Mouse (Mus musculus): ENCODE results near the gene Zmynd8.

Zmynd8 gene

DNA sequence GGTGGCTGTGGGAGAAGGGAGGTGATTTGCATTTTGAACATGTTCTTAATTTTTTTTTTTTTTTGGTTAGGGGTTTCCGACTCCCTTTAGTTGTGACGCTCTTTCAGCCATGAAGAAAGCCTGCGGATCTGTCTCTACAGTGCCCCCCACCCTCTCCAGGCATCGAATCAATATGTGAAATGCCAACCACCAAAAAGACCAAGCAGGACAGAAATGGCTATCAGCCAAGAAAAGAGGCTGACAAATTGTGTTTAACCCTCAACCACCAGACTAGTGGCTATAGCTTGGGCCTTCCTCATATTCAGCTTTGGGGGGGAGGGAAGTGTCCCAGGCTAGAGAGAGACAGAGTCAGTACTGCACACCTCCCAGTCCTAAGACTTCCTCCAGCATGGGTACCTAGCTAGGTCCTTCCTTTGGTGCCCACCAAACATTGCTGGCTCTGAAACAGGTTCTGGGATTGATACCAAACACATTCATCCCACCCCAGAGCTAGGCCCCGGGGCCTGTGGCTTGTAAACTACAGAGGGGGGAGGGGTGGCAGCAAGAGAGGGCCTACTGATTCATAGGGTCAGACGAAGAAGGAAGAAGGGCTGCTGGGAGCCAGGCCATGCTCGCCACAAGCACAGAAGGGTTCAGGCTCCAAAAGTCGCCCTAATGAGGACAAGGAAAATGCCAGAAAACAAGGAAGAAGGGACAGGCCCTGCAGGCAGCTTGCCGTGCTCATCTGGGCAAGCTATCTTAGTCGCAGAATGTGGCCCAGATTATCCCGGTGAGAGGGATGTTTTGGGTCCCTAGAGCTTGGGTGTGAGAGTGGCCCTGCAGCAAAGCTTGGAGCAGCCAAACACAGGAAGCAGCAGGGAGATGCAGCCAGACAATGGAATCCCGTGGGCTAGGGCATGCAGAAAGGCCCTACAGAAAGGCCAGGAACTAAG lies 40.1 kb downstream of the Zmynd8 start:
- peak; percentile 73 for DNase-seq (ENCODE audit: low read depth)

GRCm38 (mm10) chr2:165857841-165858426 lies 40.9 kb downstream of the Zmynd8 start:
- DNase-seq (ENCODE audit: low read depth) = no peak

- DNase-seq (ENCODE audit: low read depth) = no peak
These were observed 41.4 kb downstream of the Zmynd8 start for GRCm38 (mm10) chr2:165857395-165857831.

- DNase-seq (ENCODE audit: low read depth) = no peak
These were observed 42.1 kb downstream of the Zmynd8 start for GRCm38 (mm10) chr2:165856611-165857200.

GRCm38 (mm10) chr2:165855641-165856301 lies 43.0 kb downstream of the Zmynd8 start:
- DNase-seq (ENCODE audit: low read depth) = peak; percentile 48

- DNase-seq (ENCODE audit: low read depth) = no peak
These were observed 44.4 kb downstream of the Zmynd8 start for GRCm38 (mm10) chr2:165854207-165854968.

GRCm38 (mm10) chr2:165852896-165853633 lies 45.8 kb downstream of the Zmynd8 start:
- peak; percentile 83 for DNase-seq (ENCODE audit: low read depth)

- DNase-seq (ENCODE audit: low read depth) = peak; percentile 90
These were observed 46.4 kb downstream of the Zmynd8 start for GRCm38 (mm10) chr2:165852453-165852852.

GRCm38 (mm10) chr2:165851811-165852415 lies 46.9 kb downstream of the Zmynd8 start:
- DNase-seq (ENCODE audit: low read depth) = no peak

DNA sequence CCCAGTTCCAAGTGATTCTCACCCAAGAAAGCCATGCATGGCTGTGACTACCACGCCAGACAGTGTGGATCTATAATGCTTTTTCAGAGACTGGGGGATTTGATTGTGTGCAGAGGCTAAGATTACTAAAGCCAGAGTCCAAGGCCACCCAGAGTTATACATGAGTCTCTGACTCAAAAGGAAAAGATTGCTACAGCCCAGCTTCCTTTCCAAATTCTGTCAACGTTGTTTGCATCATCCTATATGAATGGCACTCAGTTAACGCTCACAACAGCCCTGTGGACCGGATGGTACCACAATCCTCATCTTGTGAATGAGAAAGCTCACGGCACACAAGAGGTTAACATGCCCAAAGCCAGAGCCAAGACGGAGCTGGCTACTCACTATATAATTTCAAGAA lies 48.0 kb downstream of the Zmynd8 start:
- DNase-seq (ENCODE audit: low read depth) = peak; percentile 82

GRCm38 (mm10) chr2:165849129-165849528 lies 49.7 kb downstream of the Zmynd8 start:
- DNase-seq (ENCODE audit: low read depth) = peak; percentile 77

GRCm38 (mm10) chr2:165846787-165847186 lies 52.0 kb downstream of the Zmynd8 start:
- no peak for DNase-seq (ENCODE audit: low read depth)

GRCm38 (mm10) chr2:165845490-165845889 lies 53.3 kb downstream of the Zmynd8 start:
- no peak for DNase-seq (ENCODE audit: low read depth)

GRCm38 (mm10) chr2:165843350-165843749 lies 55.5 kb downstream of the Zmynd8 start:
- no peak for DNase-seq (ENCODE audit: low read depth)

DNA sequence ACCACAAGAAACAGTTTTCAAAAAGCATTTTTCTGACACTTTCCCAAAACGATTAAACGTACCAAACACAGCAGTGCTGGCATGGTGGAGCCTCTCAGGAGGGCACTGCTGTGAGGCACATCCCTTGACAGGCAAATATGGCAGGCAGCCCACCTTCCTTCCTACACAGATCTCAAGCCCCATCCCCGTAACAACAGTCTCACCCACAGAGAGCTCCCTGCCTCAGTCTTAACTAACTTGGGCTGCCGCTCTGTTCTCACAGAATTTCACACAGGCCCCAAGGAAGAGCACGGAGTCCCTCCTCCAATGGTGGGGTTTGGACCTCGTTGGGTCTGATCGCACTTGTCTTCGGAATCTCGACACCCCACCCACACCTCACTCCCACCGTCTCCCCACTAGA lies 56.6 kb downstream of the Zmynd8 start:
- no peak for DNase-seq (ENCODE audit: low read depth)

- no peak for DNase-seq (ENCODE audit: low read depth)
These were observed 57.0 kb downstream of the Zmynd8 start for GRCm38 (mm10) chr2:165841805-165842204.

DNA sequence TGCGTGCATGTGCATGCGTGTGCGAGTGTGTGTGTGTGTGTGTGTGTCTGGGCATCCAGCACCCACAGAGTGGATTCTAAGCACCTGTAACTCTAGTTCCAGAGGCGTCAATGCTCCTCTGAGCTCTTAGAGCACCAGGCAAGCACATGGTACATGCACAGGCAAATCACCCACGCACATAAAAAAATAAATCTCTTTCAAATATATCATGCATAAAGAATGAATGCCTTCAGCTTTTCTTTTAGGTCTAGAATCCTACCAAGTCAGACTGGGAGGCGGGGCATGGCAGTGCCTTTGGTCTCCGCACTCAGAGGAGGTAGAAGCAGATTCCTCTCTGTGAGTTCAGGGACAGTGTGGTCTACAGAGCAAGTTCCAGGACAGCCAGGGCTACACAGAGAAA lies 58.0 kb downstream of the Zmynd8 start:
- no peak for DNase-seq (ENCODE audit: low read depth)

DNA sequence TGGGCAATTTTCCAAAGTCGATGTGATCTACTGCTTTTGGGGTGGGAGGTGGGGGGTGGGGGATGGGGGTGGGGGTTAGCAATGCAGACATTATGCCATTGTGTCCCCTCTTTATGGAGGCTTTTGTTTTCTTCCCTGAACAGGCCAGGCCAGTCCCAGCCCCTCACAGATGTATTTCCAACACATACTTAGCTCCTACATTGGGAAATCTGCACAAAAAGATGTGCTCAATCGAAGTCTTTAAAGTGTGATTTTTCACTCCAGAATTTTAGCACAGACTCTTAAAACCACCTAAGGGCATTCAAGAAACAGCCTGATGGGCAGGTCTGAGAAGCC lies 59.5 kb downstream of the Zmynd8 start:
- no peak for DNase-seq (ENCODE audit: low read depth)

DNA sequence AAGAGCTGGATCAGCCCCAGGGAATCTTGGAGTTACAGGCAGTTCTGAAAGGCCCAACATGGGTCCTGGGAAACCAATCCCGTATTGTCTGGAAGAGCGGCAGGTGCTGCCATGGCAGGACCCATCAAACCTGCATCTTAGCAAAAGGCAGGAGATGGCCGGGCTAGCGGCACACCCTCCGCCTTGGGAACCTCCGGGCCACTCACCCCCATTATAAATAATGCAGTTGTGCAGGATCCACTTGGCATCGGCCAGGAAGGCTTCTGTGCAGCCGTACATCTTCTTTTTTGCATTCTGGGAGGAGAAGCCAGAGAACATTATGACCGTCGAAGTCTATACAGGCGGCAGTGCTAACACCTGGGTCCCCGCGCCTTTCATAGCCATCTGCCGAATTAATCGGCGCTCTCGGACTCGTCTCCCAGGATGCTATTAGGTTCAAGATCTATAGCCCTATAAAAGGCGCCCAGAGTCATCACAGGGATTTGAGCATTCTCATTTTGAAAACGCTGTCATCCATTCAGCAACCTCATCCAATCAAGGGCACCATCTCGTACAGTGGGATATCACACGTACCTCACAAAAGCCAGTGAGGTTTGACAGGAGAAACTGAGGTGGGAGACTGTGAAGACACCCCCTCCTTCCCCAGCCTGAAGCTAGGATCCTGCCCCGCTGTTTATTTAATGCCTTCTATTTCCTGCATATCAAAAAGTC lies 60.1 kb downstream of the Zmynd8 start:
- no peak for DNase-seq (ENCODE audit: low read depth)

- no peak for DNase-seq (ENCODE audit: low read depth)
These were observed 64.2 kb downstream of the Zmynd8 start for GRCm38 (mm10) chr2:165834601-165835000.

Measured in 416B (cell line).